Mouse (Mus musculus): ENCODE results near the gene Gm49403. TPM values are rescaled to one million over a fixed set of nuclear protein-coding genes. Genes with fewer than 3 reads are reported as not detected.

Gene Gm49403
- total RNA-seq, 2 experiments from 2014 or later = not detected

Small RNA genes lying within 50 kb of the gene (microRNA-seq; reads per million reads assigned to microRNA genes)
- gene Mir5136 = 0.12 to 0.27 reads per million in 2 experiments

Other genes starting within 250 kb of the Gm49403 start
- under 1 TPM in 1 of 2 experiments, not detected in 1; 0.05 TPM for gene Chrm1, start 220.1 kb upstream of the Gm49403 start, total RNA-seq (2021)
- 10 to 100 TPM; 39.8 to 50.9 TPM for gene Slc3a2, start 160.6 kb upstream of the Gm49403 start, total RNA-seq (2021)
- gene Wdr74, start 148.1 kb upstream of the Gm49403 start, total RNA-seq (2021) = 10 to 100 TPM; 19.1 to 20.1 TPM
- under 1 TPM in 1 of 2 experiments, not detected in 1; 0.95 TPM for gene 1700092M07Rik, start 143.2 kb upstream of the Gm49403 start, total RNA-seq (2021)
- gene Stx5a, start 142.5 kb upstream of the Gm49403 start, total RNA-seq (2021) = 10 to 100 TPM; 37.4 to 40.5 TPM
- 10 to 100 TPM; 59.3 to 59.5 TPM for gene Nxf1, start 126.9 kb upstream of the Gm49403 start, total RNA-seq (2021)
- 100 to 1,000 TPM; 110 to 121 TPM for gene Tmem223, start 112.9 kb upstream of the Gm49403 start, total RNA-seq (2021)
- 10 to 100 TPM; 15.7 to 17.9 TPM for gene Tmem179b, start 109.5 kb upstream of the Gm49403 start, total RNA-seq (2021)
- gene Taf6l, start 97.5 kb upstream of the Gm49403 start, total RNA-seq (2021) = 1 to 10 TPM; 7.2 to 8.9 TPM
- 10 to 100 TPM; 53.9 to 63.0 TPM for gene Polr2g, start 85.4 kb upstream of the Gm49403 start, total RNA-seq (2021)
- gene Zbtb3, start 81.4 kb upstream of the Gm49403 start, total RNA-seq (2021) = 1 to 10 TPM; 1.2 to 2.3 TPM
- 10 to 100 TPM; 15.1 to 15.4 TPM for gene Ttc9c, start 64.6 kb upstream of the Gm49403 start, total RNA-seq (2021)
- 10 to 100 TPM; 48.5 to 51.1 TPM for gene Hnrnpul2, start 63.9 kb upstream of the Gm49403 start, total RNA-seq (2021)
- gene AC129217.1, start 54.2 kb upstream of the Gm49403 start, total RNA-seq (2021) = not detected
- gene Bscl2, start 46.5 kb upstream of the Gm49403 start, total RNA-seq (2021) = 10 to 100 TPM; 21.3 to 28.0 TPM
- gene Gng3, start 44.7 kb upstream of the Gm49403 start, total RNA-seq (2021) = not detected
- gene Lrrn4cl, start 33.2 kb upstream of the Gm49403 start, total RNA-seq (2021) = 1 to 10 TPM; 3.4 to 5.4 TPM
- gene Ubxn1, start 12.4 kb upstream of the Gm49403 start, total RNA-seq (2021) = 100 to 1,000 TPM; 109 to 116 TPM
- 10 to 100 TPM; 53.3 to 53.8 TPM for gene Uqcc3, start 3.0 kb upstream of the Gm49403 start, total RNA-seq (2021)
- 1 to 10 TPM; 3.9 to 6.1 TPM for gene Lbhd1, start 198 bp upstream of the Gm49403 start, total RNA-seq (2021)
- gene 1810009A15Rik, start 4.9 kb downstream of the Gm49403 start, total RNA-seq (2021) = 10 to 100 TPM; 16.0 to 16.4 TPM
- 1 to 10 TPM in 1 of 2 experiments, not detected in 1; 1.2 TPM for gene Gm49416, start 5.0 kb downstream of the Gm49403 start, total RNA-seq (2021)
- 10 to 100 TPM; 12.3 to 12.9 TPM for gene Ints5, start 9.1 kb downstream of the Gm49403 start, total RNA-seq (2021)
- 10 to 100 TPM; 60.6 to 63.7 TPM for gene Ganab, start 14.1 kb downstream of the Gm49403 start, total RNA-seq (2021)
- 10 to 100 TPM; 37.1 to 38.0 TPM for gene B3gat3, start 36.4 kb downstream of the Gm49403 start, total RNA-seq (2021)
- 10 to 100 TPM; 12.4 to 12.7 TPM for gene Rom1, start 45.4 kb downstream of the Gm49403 start, total RNA-seq (2021)
- gene Eml3, start 45.6 kb downstream of the Gm49403 start, total RNA-seq (2021) = 10 to 100 TPM; 12.5 to 16.2 TPM
- 10 to 100 TPM; 42.1 to 44.8 TPM for gene Mta2, start 57.9 kb downstream of the Gm49403 start, total RNA-seq (2021)
- gene Tut1, start 69.9 kb downstream of the Gm49403 start, total RNA-seq (2021) = 1 to 10 TPM; 7.6 TPM
- 100 to 1,000 TPM; 220 to 273 TPM for gene Eef1g, start 83.1 kb downstream of the Gm49403 start, total RNA-seq (2021)
- 100 to 1,000 TPM; 288 to 310 TPM for gene Ahnak, start 105.4 kb downstream of the Gm49403 start, total RNA-seq (2021)
- gene Scgb1a1, start 204.0 kb downstream of the Gm49403 start, total RNA-seq (2021) = 100 to 1,000 TPM in 1 of 2 experiments, not detected in 1; 233 TPM